Mouse (Mus musculus) spleen, postnatal 10 days (tissue): ENCODE measurements around the gene Acadsb.

ENCODE experiments used
- DNase-seq, 2 experiments: peaks; one replicate each; pipeline ENCODE4 v3.0.0; 2021 to 2022; ENCODE audit warnings: low spot score in 2 of 2

Gene Acadsb

DNA sequence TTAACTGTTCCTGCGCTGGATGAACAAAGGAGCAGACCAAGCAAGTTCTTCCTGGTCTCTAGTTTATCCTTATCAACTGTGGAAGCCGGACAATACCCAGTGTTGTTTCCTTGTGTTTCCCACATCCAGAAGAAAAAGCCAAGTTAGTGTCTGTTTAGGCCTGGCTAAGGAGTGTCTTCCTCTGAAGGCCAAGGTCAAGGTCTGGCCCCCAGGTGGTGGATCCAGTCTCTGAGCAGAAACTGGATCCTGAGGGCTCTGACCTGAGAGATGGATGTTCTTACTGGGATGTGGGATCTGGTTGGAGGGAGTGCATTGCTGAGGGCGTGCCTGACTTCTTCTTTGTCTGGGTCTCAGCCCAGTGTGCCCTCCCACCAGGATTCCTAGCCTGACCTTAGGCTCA, 55.3 kb downstream of the Acadsb start:
- no peak for DNase-seq

DNA sequence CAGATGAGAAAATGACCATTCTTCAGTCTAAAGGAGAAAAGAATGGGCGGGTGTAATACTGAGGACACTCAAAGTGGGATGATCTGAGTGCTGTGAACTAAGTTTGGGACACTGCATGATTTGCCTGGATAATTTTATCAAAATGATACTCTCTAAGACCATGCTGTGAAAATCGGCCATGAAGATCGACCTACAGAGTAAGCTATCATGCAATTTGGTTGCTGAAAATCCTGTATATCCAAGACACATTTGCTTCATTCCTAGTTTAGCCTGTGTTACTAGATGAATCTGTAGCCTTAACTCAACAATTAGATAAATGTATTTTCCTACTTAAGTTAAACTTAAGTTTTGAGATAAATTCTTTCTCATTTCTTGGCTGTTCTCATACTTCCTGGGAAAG, 56.9 kb downstream of the Acadsb start:
- DNase-seq, result no peak

DNA sequence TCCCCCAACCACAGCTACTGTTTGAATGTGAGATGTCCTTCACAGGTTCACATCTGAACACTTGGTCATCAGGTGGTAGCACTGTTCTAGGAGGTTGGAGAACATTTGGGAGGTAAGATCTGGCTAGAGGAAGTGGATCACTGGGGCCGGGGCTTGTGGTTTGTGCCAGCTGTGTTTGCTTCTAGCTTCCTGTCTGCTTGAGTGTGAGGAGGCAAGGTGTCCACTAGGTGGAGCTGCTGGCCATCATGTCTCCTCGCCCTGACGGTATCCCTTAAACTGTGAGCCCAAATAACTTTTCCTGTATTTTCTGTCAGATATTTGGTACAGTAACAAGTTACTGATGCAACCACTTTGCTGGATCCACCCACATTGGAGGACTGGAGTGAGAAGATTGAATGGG, 59.1 kb downstream of the Acadsb start:
- DNase-seq, result peak in 1 of 2 experiments; percentile 29

DNA sequence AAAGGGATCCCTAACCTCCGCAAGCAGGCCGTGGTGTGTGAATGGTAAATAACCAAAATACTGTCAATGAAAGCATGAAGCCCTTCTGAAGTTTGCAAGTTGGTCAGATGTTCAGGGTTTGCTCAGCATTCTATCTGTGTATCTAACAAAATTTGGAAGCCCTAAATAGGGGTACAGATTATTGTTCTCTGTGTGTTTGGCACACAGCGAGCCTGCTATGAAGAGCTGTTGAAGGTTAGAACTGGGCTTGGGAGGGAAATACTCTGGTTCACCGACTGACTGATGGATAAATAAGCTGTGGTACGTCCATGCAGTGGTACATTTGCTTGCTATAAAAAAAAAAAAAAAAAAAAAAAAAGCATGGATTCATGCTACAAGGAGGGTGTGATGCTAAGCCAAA, 61.1 kb downstream of the Acadsb start:
- no peak for DNase-seq

DNA sequence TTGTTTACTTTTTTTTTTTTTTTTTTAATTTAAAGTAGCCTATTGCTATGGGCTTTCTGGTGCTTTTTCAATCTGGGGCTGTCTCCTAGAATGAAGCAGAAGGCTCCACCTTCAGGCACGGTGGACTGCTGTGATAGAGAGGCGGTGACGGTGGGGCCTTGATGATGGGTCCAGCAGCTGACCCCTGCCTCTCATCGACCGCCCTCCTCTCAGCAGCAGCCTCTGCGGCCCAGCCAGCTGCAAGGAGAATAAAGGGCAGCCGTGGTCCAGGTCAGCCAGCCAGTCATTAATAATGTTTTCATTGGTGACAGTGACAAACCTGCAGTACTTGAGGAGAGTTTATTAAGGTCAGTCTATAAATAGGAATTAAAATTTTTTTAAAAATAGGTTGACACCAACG, 66.7 kb downstream of the Acadsb start:
- no peak for DNase-seq

DNA sequence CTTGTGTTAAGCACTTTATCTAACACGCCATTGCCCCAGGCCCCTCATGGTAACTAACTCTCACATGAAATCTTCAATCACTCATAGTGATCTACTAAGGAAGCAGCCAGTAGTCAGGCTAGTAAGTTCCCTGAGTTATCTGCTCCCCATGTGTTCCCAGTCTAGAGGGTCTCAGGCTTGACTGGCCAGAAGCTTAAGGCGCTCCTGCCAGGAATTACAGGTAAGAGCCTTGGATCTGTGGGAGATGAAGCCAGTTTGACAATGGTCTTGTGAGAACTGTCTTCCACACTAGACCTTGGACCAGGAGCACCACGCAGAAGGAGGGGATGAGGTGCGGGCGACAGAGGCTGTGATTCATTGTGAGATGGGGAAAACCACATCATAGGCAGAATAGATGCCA, 68.0 kb downstream of the Acadsb start:
- DNase-seq, result no peak
